Mouse (Mus musculus): Measurements from ENCODE around the gene Sap30l. TPM values are rescaled to one million over a fixed set of nuclear protein-coding genes. Genes with fewer than 3 reads are reported as not detected.

Gene Sap30l
- polyA plus RNA-seq, 1 experiment from 2014 or later, result 11.6 TPM

DNA sequence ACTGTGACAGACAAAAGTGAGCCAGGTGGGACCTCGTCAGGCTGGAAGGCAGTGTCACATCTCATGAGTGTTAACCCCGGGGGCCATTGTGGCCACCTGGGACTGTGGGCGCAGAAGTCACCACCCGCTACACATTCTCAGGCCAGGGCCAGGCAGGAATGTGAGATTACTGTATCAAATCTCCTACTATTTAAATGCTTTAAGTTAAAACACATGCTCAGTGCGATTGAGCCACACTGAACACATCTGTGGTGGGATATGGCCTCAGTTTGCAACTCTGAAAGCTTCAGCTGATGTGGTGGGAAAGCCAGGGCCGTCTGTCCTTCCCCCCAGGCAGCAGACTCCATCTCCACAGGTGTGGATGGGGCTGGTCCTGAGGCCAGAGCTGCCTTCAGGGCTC lies 52.1 kb downstream of the Sap30l start:
- H3K9ac ChIP-seq, result no peak overlapping the region
- no peak overlapping the region for H3K27ac ChIP-seq
- WGBS, result 64% methylated on average over 6 of the region's 6 CpGs
- H3K4me1 ChIP-seq, result peaks cover 9% of the 10 kb centered on the region; the same call in 1 of the 2 replicates
- H3K36me3 ChIP-seq, result no peaks in the 10 kb centered on the region
- H3K4me2 ChIP-seq, result no peak overlapping the region
- peaks cover 10% of the 10 kb centered on the region for H3K27me3 ChIP-seq
- ATAC-seq (ENCODE audit: borderline replicate concordance, extremely low read depth, low FRiP score, low TSS enrichment), result no peak
- no peak overlapping the region for H3K4me3 ChIP-seq
- no peaks in the 10 kb centered on the region for H3K9me3 ChIP-seq

- Histone ChIP-seq H3K4me2 (no peak overlapping the region), H3K9ac (no peak overlapping the region), H3K36me3 (no peaks in the 10 kb centered on the region), H3K9me3 (no peaks in the 10 kb centered on the region), H3K27me3 (no peaks in the 10 kb centered on the region), H3K27ac (no peak overlapping the region), H3K4me3 (no peak overlapping the region), H3K4me1 (no peaks in the 10 kb centered on the region)
- ATAC-seq (ENCODE audit: borderline replicate concordance, extremely low read depth, low FRiP score, low TSS enrichment), result no peak
- whole genome bisulfite sequencing, result 36% methylated on average over 4 of the region's 4 CpGs
These were observed 56.3 kb downstream of the Sap30l start for GRCm38 (mm10) chr11:57857709-57858108.

Other genes starting within 250 kb of the Sap30l start
- gene Galnt10, start 156.2 kb upstream of the Sap30l start, polyA plus RNA-seq (2015; fragmentation: Nextera tagmentation; extraction: Ambion mirVana), result 15.1 and 15.3 TPM in 2 replicates
- 0.36 TPM in 2 replicates for gene Hand1, start 31.2 kb downstream of the Sap30l start, polyA plus RNA-seq (2015; fragmentation: Nextera tagmentation; extraction: Ambion mirVana)
- 19.0 and 19.5 TPM in 2 replicates for gene Larp1, start 207.4 kb downstream of the Sap30l start, polyA plus RNA-seq (2015; fragmentation: Nextera tagmentation; extraction: Ambion mirVana)

Measured in lung, embryonic 15.5 days (tissue).